Mouse (Mus musculus) layer of hippocampus, adult 8-10 months (tissue): Measurements from ENCODE around the gene Creb3l1. TPM values are rescaled to one million over a fixed set of nuclear protein-coding genes. Genes with fewer than 3 reads are reported as not detected.

Experiments
- DNase-seq, 2 experiments: peaks; one replicate each; pipeline ENCODE4 v3.0.0; 2022; ENCODE audit warnings: low spot score in 2 of 2
- total RNA-seq, 4 experiments: library from RNA; stranded (reverse); gene quantifications; 2 replicates each; pipeline ENCODE4 v1.2.4; 2022

The Creb3l1 gene
- 1 to 10 TPM; 2.5 to 2.8 (median 2.7) TPM for total RNA-seq

DNA sequence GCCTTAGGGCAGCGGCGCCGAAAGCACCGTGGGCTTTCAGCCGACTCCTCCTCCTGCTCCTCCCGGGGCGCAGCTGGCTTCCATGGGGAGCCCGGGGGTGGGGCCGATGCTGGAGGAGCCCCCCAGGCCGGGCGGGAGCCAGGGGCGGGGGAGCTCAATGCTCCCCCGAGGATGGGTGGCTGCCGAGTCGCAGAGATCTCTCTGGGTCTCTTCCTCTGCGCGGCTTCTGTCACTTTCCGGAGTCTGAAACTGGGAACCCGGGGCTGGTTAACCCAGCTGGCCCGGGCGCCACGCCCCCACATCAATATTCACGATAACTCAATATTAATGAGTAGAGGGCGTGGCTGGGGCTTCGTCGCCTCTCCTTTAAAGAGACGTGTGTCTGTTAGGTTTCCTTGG lies at the start of gene Creb3l1:
Gene Creb3l1 (minus strand): TSS at position 229 of the 399 bp plus-strand sequence.
- peak in 1 of 2 experiments; percentile 47 for DNase-seq

GRCm38 (mm10) chr2:92071143-92071542 lies 46.8 kb upstream of the Creb3l1 start:
- no peak for DNase-seq

- no peak for DNase-seq
Observed at GRCm38 (mm10) chr2:92069630-92070029, 45.3 kb upstream of the Creb3l1 start.

DNA sequence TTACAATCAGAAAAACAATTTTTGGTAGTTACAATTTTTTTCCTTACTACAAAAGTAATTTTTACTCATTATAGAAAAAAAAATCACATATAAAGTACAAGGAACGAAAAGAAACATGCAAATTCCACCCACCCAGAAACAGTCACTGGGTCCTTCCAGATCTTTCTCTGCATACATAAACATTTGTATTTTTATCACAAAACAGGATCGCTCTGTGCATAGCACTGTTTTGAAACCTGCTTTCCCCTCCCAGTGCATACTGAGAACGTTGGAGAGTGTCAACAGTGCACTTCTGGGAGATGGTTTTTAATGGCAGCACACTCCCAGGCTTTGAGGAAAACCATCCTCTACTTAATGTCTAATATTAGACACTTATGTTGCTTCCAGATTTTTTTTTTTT lies 43.3 kb upstream of the Creb3l1 start:
- no peak for DNase-seq

DNA sequence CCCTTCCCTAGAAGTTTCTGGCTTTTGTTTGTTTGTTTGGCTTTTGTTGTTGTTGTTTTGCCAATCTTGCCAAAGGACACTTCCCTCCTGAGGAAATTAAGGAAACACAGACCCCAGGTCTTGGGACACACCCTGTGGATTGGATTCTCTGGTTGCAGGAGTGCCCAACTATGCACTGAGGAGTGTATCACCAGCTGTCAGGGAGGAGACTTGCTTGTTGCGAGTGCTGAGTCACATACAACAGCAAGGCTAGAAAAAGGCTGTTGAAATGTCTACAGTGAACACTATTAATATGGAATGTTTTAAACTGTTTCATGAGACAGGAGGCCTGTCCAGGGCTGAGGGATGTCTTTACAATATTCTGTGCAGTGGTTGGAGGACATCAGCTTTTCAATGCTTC lies 42.6 kb upstream of the Creb3l1 start:
- no peak for DNase-seq

- no peak for DNase-seq
Observed at GRCm38 (mm10) chr2:92065938-92066337, 41.6 kb upstream of the Creb3l1 start.

DNA sequence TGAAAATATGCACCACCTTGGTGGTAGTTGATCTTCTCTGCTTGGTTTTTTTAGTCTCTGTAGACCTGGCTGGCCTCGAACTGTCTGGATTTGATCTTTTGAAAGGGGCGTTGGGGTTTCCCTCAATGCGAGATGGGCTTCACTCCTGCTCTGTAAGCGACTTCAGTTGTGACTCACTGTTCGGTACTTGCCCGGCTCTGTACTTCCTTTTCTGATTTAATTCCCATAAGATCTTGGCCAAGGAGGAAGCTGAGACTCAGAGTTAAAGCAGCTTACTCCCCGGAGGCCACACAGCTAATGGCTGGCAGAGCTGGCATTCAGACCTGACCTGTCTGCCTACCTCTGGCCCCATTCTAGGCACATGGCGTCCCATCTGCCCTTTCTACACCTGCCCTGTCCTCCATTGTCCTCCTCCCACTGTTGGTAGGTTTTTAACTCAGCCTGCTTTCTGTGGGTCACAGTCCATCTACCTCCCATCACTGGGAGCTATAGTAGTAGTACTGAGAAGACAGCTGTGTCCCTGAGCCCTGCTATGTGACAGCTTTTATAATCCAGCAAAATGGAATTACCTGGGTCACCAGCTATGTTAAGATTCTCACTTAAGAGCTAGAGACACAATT lies 41.1 kb upstream of the Creb3l1 start:
- no peak for DNase-seq

GRCm38 (mm10) chr2:92063106-92063505 lies 38.8 kb upstream of the Creb3l1 start:
- DNase-seq = no peak

GRCm38 (mm10) chr2:92061337-92061736 lies 37.0 kb upstream of the Creb3l1 start:
- no peak for DNase-seq

GRCm38 (mm10) chr2:92060291-92060690 lies 36.0 kb upstream of the Creb3l1 start:
- DNase-seq = no peak

DNA sequence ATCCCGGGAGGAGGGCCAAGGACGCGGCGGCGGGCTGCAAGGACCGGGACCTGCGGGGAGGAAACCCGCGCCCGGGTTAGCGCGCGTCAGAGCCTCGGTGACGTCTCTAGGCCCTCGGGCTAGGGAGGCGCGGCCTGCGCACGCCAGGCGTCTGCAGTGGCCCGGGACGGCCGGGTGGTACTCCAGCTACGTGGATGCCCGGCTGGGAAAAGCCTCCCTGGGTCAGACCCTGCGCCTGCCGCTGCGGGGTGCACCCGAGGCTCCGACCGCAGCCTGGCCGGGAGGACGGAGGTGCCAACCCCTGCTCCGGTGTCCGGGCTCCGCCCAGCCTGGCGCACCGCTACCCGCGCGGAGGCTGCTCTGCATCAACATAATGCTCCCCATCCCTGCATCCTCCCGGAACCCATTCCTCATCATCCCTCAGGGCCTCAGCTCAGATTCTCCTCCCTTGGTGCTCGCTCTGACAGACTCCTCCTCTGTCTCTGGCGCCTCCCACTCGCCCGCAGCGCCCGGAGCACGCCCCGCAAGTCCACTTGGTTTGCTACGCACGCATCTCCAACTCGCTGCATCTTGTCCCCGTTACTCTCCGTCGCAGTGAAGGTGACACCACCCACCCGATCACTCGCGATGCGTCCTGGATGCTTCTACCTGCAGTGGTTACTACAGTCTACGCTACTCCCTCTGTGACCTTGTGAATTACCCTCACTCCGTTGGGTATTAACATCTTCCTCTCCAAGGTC lies 35.3 kb upstream of the Creb3l1 start:
- peak; percentile 71 to 75 for DNase-seq

GRCm38 (mm10) chr2:92058936-92059335 lies 34.6 kb upstream of the Creb3l1 start:
- DNase-seq = peak in 1 of 2 experiments; percentile 24

- DNase-seq = peak; percentile 88 to 95
Observed at GRCm38 (mm10) chr2:92058469-92058868, 34.2 kb upstream of the Creb3l1 start.

DNA sequence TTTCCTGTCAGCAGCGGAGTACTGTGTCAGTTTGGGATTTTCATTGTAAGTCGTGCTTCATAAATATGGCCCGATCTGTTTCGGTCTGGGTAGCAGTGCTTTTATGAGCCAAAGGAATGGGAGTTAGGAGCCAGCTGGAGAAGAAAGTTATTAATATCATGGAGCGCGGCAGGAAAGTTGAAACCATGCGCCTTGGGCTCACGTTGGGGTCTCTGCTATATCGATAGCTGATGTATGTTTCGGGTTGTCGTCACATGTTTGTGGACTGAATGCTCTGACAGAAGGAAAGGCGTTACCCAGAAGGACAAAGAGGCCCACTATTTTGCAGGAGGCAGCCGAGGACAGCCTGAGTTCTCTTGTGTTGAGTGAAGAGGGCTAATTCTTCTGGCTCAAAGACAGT lies 32.5 kb upstream of the Creb3l1 start:
- DNase-seq = no peak

GRCm38 (mm10) chr2:92055831-92056236 lies 31.5 kb upstream of the Creb3l1 start:
- DNase-seq = peak; percentile 38 to 57

DNA sequence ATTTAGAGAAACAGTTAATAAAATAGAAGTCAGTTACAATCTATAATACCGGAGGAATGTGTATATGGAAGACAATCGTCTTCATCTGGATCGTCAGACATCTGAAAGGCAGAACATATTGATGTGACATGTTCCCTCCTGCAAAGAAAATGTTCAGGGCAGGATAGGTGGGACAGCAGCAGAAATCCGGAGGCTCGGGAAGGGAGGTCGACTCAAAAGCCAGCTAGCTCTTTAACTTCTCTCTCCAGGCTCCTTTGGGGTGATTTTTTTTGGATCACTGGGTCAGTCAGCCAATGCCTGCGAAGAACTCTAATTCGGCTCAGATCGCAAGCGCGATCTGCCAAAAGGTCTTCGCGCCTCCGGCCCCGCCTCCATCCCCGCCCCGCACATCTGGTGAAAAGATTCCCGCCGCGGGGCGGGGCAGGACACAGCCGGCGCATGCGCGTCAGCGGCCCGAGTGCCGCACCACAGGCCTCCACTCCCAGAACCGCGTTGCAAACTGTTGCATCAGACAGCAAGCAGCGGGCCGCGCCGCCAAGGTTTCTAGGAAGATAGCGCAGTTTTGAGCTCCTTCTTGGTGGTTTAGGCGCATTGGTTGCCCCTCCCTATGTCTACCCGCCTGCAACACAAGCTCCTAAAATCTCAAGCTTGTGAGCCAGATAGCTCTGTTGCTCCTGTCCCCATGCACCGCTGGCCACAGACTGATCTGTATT lies 31.0 kb upstream of the Creb3l1 start:
- DNase-seq = peak; percentile 80 to 86

DNA sequence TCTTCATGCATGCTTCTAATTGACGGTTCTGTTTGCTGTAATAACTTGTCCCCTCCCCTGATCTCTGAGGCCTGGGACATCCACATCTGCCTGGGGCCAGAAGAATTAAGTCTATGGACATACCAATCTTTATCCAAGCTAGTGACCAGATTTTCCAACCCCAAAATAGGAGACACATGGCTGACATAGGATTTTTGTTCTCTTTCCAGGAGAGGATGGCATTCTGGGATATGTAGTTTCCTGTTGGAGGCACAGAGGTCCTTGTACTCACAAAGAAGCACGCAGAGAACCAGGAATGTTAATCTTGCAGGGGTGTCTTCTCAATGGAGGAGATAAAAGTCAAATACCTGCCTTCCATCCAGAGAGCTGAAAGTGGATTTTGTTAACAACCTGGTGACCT lies 28.5 kb upstream of the Creb3l1 start:
- DNase-seq = no peak

DNA sequence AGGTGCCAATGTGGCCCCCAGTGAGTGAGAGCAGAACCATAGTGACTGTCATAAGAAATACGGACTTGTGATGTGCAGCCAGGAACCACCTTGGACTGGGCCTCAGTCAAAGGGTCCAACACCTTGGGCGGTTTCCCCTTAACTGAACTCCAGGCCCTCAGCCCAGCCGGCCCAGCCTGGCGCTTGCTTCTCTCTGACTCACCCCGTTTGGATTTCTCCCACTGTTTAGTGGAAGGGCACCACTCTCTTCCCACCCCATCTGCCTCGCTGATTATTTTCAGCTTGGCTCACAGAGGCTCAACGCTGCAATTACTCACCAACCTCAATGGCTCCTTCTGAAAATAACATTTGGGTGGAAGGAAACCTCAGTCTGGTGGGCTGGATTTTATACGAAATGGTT lies 27.9 kb upstream of the Creb3l1 start:
- DNase-seq = peak; percentile 49 to 51

- no peak for DNase-seq
Observed at GRCm38 (mm10) chr2:92048034-92048690, 23.9 kb upstream of the Creb3l1 start.

GRCm38 (mm10) chr2:92047601-92048000 lies 23.3 kb upstream of the Creb3l1 start:
- no peak for DNase-seq

GRCm38 (mm10) chr2:92043285-92043684 lies 19.0 kb upstream of the Creb3l1 start:
- no peak for DNase-seq

DNA sequence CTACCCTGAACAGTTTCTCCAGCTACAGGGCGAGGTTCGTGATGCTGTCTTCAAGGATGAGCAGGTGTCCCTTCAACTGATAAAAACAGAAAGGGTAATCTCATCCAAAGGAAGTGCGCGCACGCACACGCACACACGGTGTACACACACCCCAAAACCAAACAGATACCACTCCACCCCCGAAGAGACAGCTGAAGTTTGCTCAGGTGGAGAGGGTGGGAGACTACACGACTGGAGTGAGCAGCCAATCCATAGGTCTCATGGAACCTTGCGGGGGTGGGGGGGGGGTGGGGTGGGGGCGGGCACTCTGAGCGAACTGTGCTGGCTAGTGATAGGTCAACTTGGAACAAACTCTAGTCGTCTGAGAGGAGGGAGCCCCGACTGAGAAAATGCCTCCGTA lies 17.2 kb upstream of the Creb3l1 start:
- no peak for DNase-seq
